Mouse (Mus musculus) frontal cortex, postnatal 14 days (tissue): ENCODE measurements at regions not wholly inside any gene's neighbourhood (a gene's known extent, or its start where the extent isn't known, plus 50 kb on each side); places are given as distances from the start of the nearest gene placed in this dataset.

Experiments used
- DNase-seq, 2 experiments: peaks; one replicate each; pipeline ENCODE4 v3.0.0; 2022; ENCODE audit warnings: low spot score in 2 of 2

DNA sequence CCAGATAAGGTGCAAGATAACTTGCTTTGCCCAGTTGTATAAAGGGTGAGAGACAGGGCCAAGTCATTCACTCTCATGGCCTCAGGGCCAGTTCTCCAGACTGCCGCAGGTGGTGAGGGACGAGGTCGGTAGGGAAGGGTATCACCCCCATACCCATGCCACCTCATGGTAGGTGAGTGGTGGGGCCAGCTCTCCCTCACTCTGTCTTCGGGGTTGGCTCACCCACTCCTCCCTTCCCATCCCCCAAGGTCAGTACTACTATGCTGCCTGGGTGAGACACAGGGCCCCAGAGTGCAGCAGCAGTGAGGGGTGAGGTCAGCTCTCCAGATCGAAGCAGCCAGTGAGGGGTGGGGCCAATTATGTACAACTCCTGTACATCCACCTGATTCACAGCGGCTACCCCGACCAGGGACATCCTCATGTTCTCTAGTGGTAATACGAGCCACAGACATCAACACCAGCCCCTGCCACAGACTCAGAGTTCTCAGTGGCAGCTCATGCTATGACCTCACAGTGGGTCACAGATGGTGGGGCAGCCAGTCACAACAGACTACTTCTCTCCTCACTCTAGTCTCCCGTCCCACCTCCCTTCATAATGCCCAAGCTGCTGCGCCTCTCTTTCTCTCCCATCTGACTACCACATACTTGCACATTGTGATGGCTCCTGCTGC, 138.5 kb upstream of the Tmpo start:
- no peak for DNase-seq

DNA sequence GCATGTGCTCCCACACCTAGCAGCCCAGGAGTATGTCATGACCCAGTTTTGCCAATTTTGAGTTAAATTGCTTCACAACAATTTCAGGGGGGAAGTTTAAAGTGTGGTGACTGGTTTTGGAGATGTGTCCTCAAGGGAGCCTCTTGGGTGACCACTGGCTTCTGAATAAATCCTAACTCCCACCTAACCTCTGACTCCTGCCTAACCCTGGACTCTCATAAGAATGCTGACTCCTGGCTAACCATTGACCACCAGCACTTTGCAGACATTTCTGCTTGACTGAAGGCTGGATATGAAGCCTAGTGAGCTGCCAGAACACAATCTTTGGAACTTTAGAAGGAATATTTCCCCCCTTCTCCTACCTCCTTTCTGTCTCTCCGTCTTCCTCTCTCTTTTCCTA, 133.3 kb upstream of the Tmpo start:
- no peak for DNase-seq

DNA sequence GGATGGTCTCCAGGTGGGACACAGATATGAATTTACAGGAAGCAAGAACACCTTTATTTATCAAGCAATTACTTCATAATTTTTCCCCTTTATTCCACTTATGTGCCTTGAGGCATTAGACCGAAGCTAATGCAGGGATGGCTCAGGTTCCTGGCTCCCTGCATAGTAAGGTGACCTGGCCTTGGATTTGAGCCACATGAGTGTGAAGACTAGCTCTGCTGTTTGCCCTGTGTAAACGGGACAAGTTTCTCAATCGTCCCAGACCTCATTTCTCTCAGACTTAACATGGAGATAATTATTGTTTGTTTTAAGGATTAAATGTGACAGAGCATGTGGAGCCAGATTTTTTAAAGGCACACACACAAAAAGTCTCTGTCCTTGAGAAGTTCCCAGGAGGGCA, 132.2 kb upstream of the Tmpo start:
- DNase-seq: no peak

DNA sequence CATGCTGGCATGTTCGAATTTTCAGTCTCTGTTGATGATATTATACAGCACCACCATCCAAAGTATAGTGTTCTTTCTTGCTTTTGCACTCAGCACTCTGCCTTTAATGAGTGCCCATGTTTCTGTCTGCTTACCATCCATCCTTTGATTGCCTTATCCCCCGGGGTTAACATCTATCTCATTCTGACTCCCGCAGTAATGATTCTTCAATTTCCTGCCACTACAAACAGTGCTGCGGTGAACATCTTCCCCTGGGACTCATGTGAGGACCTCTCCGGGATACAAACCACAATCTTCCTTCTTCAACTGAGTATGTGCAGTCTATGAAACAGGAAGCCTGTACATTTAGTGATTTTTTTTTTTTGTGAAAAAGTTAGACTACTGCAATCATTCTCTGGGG, 131.8 kb upstream of the Tmpo start:
- DNase-seq: no peak

DNA sequence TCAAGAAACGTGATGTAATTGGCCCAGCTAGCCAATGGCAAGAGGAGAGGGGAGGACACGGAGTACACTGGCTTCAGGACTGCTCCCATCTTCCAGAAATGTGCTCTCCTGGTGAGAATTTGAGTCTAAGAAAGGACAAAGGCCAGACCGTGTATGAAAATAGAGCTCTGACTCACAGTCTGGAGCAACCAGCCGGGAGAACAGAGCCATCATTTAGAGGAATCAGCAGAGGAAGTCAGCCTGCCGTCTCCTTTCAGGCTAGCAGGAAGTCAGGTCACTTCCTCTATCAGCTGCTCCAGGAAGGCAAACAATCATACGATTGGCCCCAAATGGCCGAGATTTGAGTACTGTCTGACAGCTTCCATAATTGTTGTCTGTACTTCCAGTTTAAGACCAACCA, 119.0 kb upstream of the Tmpo start:
- no peak for DNase-seq

DNA sequence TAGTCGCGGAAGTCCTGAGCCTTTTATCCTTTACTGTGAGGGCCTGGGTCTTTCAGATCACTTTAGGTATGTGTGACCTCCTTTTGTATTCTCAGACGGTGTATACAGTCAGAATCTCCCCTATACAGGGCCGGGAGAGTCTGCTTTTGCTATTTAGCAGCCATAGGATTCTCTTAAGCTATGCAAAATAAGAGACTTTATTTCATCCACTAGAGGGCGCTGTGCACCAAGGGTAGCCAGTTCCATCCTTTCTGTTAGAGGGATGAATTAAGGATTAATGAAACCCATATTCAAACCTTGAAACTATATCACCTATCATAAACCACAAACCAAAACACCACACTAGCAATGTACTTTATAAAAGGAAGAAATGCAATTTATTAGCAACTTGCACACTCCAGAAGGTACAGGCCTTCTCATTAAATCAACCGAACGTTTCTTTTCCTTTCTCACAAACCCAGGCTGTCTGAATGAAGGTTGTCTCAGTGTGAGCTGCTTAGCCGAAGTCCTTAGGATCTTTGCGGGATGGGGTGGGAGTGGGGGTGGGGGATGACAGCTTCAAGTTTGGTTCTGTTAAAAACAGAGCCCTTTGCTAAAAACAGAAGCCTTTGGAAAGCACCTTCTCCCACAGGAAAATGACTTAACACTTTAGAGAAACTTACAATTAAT, 116.8 kb upstream of the Tmpo start:
- DNase-seq: peak in 1 of 2 experiments; percentile 59

DNA sequence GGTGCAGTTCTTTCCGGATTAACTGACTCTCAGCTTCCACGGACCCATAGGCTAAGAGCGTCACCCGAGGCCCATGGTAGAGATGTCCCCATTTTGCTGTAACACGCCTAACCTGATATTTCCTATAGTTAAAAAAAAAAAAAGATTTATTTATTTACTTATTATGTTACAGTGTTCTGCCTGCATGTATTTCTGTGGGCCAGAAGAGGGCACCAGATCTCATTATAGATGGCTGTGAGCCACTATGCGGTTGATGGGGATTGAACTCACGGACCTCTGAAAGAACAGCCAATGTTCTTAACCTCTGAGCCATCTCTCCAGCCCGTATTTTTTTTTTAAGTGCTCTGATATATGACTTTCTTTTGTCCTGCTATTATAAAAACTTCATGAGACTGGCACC, 114.2 kb upstream of the Tmpo start:
- DNase-seq: no peak

DNA sequence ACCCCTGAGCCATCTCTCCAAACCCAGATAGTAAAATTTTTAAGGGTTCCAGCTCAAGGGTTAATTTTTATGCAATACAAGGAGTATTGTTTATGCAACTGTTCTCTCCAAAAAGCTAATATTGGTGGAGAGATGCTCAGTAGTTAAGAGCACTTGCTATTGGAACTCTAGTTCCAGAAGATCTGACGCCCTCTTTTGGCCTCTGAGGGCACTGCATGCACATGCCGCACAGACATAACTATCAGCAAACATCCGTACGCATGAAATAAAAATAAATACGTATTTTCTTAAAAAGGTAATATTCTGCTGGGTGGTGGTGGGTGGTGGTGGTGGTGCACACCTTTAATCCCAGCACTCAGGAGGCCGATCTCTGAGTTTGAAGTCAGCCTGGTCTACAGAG, 112.1 kb upstream of the Tmpo start:
- no peak for DNase-seq

DNA sequence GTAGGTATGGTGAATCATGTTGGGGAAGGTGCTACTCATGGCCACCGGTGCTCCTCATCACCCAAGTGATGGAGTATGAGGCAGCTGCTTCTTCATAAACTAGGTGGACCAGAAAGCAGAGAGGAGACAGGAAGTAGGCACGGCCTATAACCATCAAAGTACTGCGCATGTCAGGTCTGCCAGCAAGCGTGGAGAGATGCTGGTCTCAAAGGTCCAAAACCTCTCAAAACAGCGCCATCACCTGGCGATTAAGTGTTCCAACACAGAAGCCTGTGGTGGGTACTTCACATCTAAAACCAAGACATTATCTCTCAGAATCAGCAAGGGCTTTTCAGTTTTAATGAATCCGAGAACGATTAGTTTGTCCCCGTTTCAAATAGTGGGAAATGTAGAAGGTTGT, 103.1 kb upstream of the Tmpo start:
- DNase-seq: no peak

DNA sequence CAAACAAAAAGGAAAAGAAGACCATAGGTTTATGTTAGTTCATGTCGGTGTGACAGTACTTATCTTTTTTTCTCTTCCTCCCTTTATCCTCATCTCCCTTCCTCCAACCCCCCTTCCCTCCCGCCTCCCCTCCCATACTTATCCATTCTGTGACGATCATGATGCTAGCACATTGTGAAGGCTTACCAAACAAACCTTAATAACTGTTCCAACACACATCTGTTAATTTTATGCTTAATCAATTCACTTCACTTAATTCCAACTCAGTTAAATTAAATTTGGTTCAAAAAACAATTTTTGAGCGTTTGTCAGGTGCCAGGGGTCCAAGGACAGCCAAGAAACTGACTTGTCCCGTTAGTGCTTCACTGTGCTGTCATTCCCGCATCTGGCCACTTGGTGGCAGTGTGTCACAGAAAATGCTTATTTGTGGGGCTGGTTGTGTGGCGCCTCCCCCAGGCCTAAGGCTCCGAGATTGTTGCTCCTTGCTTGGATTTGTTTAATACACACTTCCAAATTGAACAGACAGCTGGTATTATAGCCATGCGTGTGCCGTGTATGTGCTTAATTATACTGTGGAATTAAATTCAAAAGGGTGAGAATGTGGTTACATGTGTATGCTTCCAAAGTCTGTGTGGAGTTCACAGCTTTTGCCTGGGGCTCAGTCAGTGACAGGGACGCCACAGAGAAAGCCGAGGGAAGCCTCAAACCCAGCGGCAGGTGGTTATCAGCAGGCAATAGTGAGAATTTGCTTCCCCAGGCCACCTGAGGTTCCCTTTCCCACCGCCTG, 90.0 kb upstream of the Tmpo start:
- peak; percentile 68 to 89 for DNase-seq

DNA sequence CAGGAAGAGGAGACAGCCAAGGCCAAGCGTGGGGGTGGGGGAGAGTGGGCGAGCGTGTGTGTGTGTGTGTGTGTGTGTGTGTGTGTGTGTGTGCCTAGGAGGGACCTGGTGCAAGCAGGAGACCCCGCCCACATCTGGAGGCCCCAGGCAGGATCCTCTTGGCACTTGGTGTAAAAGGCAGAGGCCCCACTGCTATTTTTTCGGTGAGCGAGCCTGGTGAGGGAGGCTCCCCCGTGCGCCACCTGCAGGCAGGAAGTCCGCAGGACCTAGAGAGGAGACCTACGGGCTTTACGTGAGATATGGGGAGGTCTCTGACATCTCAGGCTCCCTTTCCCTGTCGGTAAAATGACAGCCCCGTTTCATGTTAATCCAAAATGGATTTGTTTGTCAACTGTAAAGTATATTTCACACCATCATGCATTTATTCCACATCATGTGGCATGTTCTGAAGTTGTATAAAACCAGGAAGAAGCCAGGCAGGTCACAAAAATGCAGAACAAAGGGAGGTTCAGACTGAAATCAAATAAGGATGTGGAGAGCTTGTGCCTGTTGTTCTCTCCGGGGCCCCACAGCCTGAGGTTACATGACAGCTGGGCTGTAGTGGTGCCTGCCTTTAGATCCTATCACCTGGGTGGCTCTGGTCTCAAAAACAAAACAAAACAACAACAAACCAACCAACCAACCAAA, 89.3 kb upstream of the Tmpo start:
- peak in 1 of 2 experiments; percentile 15 for DNase-seq

DNA sequence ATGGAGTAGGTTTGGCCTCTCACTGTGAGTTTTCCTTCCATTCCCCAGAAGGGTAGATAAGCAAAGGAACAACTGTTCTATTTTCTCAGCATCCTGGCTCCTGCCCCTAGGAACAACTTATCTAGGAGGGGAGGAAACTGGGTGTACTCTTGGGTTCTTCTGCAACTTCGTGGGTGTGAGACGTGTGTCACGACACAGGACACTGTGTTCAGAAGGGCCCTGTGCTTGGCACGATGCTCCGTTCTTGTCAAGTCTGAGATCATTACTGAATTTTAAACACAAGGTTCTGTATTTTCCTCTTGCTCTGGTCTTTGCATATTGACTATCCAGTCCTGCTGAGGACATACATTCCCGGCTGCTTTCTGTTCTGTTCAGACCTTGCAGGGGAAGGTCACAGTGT, 86.8 kb upstream of the Tmpo start:
- no peak for DNase-seq

DNA sequence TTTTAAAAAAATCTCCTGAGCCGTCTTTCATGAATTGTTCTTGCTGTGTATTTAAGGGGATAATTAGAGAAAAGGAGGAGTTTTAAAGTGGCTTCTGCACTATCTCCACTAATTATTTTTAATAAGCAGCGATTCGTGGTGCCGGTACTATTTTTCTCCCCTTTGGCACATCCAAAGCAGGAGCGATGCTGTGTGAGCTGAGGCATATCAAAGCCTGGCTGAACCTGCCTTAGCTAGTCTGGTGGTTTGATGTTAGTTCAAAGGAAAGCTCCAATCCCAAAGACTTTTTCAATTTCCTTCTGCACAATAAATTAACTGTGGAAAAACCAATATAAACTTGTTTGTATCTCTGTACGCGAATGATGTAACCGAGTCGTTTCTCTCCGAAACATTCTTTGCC, 79.3 kb upstream of the Tmpo start:
- no peak for DNase-seq

DNA sequence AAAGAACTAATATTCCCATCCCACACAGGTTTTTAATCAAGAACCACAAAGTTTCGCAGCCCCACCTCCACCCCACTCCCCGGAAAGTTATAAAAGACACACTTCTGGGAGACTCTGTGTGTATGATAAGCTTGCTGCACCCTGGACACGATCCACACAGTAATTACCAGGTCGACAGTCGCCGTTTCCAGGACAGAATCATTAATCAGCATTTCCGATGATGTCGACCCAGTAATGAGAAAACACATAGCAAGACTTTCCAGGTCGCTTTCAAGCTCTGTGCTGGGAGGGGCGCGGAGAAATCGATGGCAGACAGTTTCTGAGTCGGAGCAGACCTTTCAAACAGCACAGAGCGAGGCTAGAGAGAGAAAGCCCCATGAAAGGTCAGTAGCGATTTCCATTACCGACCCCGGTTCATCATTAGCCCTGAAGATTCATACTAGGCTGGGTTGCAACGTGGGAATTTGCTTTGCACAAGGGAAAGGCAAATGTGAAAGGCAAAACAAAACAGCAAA, 68.6 kb upstream of the Tmpo start:
- DNase-seq: no peak

DNA sequence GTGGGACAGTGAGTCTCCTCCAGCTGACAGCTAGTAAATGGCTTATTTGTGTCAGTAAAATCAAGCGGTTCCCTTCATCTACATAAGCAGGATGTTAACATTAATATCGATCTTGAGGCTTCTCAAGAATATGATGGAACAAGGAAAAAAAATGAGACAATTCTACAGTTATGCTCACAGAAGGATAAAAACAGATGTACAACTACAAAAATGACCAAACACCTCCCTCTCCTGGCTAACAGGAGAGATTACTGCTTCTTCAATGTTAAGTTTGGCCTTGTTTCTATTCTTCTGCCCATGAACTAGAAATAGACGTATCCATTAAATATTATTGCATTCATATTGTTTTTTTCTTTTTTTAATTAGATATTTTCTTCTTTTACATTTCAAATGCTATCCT, 63.2 kb upstream of the Tmpo start:
- no peak for DNase-seq

DNA sequence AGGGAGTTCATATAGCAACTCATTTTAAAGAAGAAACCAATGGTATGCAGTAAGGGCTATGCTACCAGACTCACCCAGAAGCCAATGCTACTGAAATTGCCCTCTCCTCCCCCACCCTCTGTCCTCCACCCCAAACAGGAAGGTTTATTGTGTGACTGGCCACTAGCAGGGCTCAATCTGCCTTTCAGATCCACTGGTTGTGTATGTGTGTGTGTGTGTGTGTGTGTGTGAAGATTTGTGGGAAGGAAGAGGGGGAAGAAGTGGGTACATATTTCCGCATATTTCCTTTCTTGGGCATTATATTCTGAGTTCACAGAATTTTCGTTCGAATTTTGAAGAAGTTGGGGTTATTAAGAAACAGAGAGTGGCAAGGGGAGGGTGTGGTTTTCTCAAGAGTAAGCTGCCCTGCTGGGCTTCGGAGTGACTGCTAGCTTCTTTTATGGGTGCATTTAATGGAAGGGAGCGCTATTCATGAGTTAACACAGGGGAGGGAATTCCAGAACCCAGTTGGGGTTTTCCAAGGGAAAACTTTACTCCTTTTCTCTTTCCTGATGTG, 61.5 kb upstream of the Tmpo start:
- no peak for DNase-seq

DNA sequence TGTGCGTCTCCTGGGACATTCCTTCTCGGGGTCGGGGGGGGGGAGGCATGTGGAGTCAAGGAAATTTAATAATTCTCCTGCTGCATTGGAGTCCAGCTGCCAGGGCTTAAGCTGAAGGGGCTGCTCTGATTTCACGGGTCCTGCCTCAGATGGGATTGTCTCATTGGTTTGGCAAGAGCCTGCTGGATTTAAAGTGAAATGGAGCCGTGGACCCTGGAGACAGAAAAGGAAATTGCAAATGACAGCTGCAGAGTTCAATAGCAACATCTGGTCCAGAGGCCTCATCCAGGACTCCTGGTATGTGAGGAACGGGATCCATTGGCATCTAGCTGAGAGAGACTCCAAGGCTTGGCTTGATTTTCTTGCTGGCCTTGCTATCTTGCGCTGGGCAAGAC, 60.5 kb upstream of the Tmpo start:
- DNase-seq: no peak

DNA sequence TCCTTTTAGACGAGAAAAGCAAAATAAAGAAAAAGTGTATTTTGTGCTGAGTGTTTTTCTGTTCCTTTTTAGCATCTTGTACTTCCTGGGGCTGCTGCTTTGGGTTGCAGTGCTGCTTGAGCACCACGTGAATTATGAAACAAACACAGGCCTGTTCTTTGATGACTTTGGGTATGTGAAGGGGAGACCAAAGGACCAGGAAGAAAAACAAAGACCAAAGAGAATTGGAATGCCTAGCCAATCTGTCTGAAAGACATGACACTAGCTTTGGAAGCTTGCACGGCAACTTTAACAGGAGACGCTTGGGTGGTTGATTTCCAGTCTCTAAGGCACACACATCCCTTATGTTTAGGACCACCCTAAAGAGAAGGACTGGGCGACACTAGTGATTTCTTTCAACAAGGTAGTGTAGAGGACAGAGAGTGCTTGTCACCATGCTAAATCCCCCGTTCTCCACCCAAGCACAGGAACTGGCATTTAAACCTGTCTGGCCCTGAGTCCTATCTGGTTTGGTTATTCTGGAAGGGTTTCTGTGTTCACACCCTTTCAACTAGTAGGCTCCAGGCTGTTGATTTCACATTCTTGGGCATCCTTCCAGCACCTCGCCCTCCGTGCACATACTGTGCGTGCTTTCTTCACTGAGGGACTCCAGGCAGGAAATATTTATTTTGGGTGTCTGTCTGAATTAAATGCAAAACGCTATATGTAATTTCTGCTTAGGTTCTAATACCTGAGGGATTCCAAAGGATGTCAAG, 59.9 kb upstream of the Tmpo start:
- DNase-seq: no peak

DNA sequence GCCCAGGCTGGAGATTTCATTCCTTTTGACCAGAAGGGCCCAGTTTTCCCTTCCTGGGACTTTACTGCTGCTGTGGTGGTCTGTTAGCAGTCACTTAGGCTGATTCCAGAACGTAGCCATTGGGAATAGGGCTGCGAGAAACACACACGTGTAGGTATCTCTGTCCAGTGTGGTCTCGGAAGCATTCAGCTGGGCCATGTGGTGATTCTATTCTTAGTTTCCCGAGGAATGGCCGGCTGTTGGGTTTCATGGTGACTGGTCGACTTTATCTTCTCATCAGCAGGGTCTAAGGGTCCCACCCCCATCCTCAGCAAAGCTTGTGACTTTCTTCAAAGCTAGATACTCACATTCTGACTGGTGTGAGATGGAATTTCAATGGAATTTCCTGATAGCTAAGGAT, 59.2 kb upstream of the Tmpo start:
- DNase-seq: no peak

DNA sequence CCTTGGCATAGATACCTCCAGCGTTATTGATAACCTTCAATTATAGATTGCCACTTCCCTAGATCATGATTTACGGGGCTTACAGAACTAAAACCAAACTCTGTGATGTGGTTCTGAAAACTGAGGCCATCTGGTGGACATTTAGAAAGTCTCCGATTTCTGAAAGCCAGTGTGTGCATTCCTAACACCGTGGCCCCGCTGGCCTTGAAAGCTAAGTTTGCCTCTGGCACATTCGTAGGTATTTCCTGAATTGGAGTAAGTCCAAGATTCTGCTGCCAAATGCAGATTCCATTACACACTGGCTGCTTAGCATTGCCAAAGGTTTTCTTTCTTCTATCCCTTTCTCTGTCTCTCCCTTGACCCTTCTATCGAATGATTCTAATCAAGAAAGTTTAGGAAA, 55.7 kb upstream of the Tmpo start:
- DNase-seq: peak in 1 of 2 experiments; percentile 8

DNA sequence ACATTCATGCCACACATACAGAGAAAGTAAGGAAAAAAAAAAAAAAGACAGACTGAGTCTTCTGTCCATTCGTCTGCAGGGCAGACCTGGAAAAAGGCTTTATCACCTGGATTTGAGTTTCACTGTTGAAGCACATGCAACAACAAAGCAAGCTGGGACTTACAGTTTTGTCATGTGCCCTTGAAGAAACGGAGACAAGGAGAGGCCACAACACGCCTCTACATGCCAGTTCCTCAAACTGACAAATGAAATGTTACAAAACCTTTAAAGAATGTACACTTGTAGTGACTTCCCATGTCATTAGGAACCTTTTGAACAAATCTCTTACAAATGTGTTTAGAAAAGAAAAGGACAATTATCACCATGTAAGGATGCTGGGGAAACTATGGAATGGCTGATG, 53.6 kb upstream of the Tmpo start:
- no peak for DNase-seq
